Mouse (Mus musculus) cerebellum, adult 18-20 months (tissue): ENCODE data around the gene Pgls.

Experiments
- DNase-seq, 2 experiments: peaks; one replicate each; pipeline ENCODE4 v3.0.0; 2021

Gene Pgls

DNA sequence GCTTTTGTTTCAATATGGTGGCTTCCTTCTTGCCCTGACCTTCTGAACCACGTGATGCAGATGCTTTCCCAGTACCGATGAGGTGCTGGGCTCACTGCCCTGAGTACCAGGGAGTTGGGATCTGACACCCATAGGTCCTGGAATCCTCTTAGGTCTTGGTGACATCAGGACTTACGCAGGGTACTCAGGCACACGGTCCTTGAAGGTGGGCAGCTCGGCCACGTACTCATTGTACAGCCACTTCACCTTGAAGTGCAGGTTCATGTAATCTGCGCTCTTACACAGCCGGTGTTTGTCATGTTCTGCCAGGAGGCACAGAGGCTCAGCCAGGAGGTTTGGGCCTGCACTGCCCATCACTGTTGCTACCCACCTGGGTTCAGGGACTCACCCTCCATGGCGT is 53.5 kb downstream of the Pgls start:
- DNase-seq, result no peak
